Mouse (Mus musculus): Measurements from ENCODE around the gene Stum. TPM values are rescaled to one million over a fixed set of nuclear protein-coding genes. Genes with fewer than 3 reads are reported as not detected.

Stum gene
- total and polyA plus RNA-seq, 3 experiments: 0.42 to 0.61 (median 0.51) TPM

DNA sequence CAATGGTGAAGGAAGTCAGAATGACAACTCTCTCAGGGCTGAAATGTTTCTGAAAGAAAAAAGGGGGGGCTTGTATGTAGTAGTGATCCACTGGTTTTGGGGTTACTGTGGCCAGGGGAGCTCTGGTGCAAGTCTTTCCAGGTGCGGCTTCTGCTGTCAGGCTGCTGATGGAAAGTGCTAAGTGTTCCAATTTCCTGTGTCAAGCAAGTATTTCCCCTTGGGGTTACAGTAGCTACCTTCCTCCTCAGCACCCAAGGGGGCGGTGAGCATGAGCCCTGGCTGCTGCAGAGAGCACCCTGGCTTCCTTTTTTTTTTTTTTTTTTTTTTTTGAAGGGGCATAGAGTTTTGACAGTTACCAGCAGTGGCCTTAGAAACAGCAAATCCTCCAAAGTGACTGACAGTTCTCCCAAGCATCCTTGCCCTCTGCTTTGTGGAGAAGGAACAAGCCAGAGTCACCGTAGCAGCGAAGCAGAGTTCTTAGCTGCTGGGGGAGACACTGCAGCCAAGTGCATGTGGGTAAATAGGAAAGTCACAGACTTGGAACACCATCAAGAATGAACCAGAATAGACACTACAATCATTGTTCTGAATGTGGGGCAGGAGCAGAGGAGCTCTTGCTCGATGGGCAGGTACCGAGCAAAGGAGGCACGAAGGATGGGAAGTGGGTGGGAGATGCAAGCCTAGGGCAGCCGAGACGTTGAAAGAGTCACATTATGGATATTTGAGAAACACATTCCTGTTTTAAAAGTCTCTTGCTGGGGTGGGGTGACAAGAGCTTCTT lies 90.1 kb downstream of the Stum start (continued):
- TF ChIP-seq MAFK (IDR thresholded peaks at IDR 0.05; ENCODE audit: insufficient replicate concordance, low read length) (peak; percentile 49; the same call in 1 of the 2 replicates), GABPA (IDR thresholded peaks at IDR 0.05; ENCODE audit: insufficient replicate concordance, low read depth, low read length) (no peak), USF1 (IDR thresholded peaks at IDR 0.05; ENCODE audit: low read depth, low read length) (no peak), ZMIZ1 (IDR thresholded peaks at IDR 0.05; ENCODE audit: low read depth, low read length) (no peak), EP300 (IDR thresholded peaks at IDR 0.05; ENCODE audit: low read length) (peak; percentile 77), MXI1 (IDR thresholded peaks at IDR 0.05; ENCODE audit: low read depth, low read length) (0 out of 2 replicates have a peak, but pooled peaks have one; percentile 40), CHD1 (IDR thresholded peaks at IDR 0.05; ENCODE audit: low read depth, low read length) (no peak), RCOR1 (conservative IDR thresholded peaks at IDR 0.05; ENCODE audit: low read depth, low read length) (no peak), RAD21 (IDR thresholded peaks at IDR 0.05; ENCODE audit: low read depth, low read length) (no peak), JUN (IDR thresholded peaks at IDR 0.05; ENCODE audit: insufficient read depth, low read depth, low read length) (no peak)

DNA sequence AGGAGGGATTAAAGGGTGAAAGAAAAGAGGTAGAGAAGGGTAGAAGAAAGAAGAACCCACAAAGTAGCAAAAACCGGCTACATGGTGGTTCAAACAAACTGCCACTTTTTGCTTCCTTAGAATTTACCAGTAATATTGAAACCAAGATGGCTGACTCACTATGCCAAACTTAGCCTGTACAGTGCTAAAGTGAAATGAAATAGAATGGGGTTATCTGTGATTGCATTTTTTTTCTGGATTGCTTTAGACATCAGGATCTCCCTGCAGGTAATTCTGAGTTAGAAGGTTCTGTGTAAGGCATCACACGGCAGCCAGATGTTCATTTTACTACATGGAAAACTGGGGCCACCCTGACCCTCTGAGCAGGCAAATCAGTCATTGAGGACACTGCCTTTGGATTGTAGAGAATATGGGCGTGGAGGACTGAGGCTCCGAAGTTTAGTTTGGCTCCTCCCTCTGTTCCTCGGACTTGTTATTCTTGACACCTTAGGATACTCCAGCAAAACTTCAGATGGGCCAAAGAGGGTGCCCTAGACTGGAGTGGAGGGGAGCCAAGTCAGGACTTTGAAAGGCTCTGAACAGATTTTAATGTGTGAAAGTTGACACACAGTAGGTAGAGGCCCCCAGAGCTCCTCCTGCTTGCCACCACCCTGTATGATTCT lies 91.0 kb downstream of the Stum start:
- H3K79me2 ChIP-seq (replicated peaks; ENCODE audit: control insufficient read depth, extremely low read depth, insufficient read depth, poor library complexity, severe bottlenecking): 0 out of 2 replicates have a peak, but pooled peaks cover 4% of the 10 kb centered on the region
- no peaks in the 10 kb centered on the region for H3K9me3 ChIP-seq (replicated peaks; ENCODE audit: low read length)
- peak overlapping the region; percentile 87 for H3K27ac ChIP-seq (ENCODE audit: insufficient read depth, low read depth)
- dilution Hi-C loops (cut with MboI; ENCODE audit: extremely low pct_ligation_motif_present, extremely low pct_unique_long_range_greater_than_20kb, low sequenced_read_pairs): no loop called here
- no peak overlapping the region for H3K4me3 ChIP-seq (replicated peaks in 1 of 3; ENCODE audit: low read depth in 2 of 3, low read length in 2 of 3, poor library complexity in 1 of 3)
- H3K4me2 ChIP-seq (ENCODE audit: insufficient read depth, low read depth, poor library complexity, severe bottlenecking): peak overlapping the region; percentile 25; the same call in 1 of the 2 replicates
- peaks cover 38 to 95% of the 10 kb centered on the region in 2 experiments for H3K4me1 ChIP-seq (ENCODE audit: control insufficient read depth in 1 of 2, insufficient read depth in 2 of 2)
- peaks cover 3 to 15% of the 10 kb centered on the region in 2 experiments for H3K36me3 ChIP-seq (replicated peaks in 1 of 2; ENCODE audit: control insufficient read depth in 1 of 2, insufficient read depth in 1 of 2, low read length in 1 of 2)
- in situ Hi-C loops (cut with MboI; ENCODE audit: low pct_ligation_motif_present, low pct_unique_long_range_greater_than_20kb, low sequenced_read_pairs): no loop called here
- peak overlapping the region; percentile 6; the same call in 1 of the 2 replicates for H3K9ac ChIP-seq (ENCODE audit: insufficient read depth, low read depth)
- H3K27me3 ChIP-seq (replicated peaks): no peaks in the 10 kb centered on the region
- peak; percentile 78 for DNase-seq (ENCODE audit: extremely low read depth)
- no peak for TF ChIP-seq SMC3 (IDR thresholded peaks at IDR 0.05; ENCODE audit: low read depth, low read length)
- TF ChIP-seq TBP (conservative IDR thresholded peaks at IDR 0.05; ENCODE audit: low read depth, low read length): 0 out of 2 replicates have a peak, but pooled peaks have one; percentile 54
- TF ChIP-seq MAFK (IDR thresholded peaks at IDR 0.05; ENCODE audit: insufficient replicate concordance, low read length): peak; percentile 33; the same call in 1 of the 2 replicates
- peak; percentile 95 for TF ChIP-seq JUND (conservative IDR thresholded peaks at IDR 0.05; ENCODE audit: low read depth, low read length)
- no peak for TF ChIP-seq POLR2AphosphoS2 (IDR thresholded peaks at IDR 0.05; ENCODE audit: low read depth, low read length)
- peak; percentile 89 for TF ChIP-seq ZNF384 (IDR thresholded peaks at IDR 0.05; ENCODE audit: low read depth, low read length)
- peak; percentile 98 for TF ChIP-seq MEF2A (IDR thresholded peaks at IDR 0.05; ENCODE audit: borderline replicate concordance, low read depth, low read length)
- TF ChIP-seq NRF1 (IDR thresholded peaks at IDR 0.05; ENCODE audit: low read depth, low read length): peak; percentile 7; the same call in 1 of the 2 replicates
- TF ChIP-seq CTCF (conservative IDR thresholded peaks at IDR 0.05 in 1 of 2, IDR thresholded peaks at IDR 0.05 in 1 of 2; ENCODE audit: low read depth in 2 of 2, low read length in 2 of 2): no peak
- TF ChIP-seq MXI1 (IDR thresholded peaks at IDR 0.05; ENCODE audit: low read depth, low read length): no peak; the same call in 1 of the 2 replicates
- 0 out of 2 replicates have a peak, but pooled peaks have one; percentile 21 for TF ChIP-seq E2F4 (IDR thresholded peaks at IDR 0.05; ENCODE audit: insufficient replicate concordance, low read depth, low read length)
- peak; percentile 95 for TF ChIP-seq CHD1 (IDR thresholded peaks at IDR 0.05; ENCODE audit: low read depth, low read length)
- TF ChIP-seq MAX (IDR thresholded peaks at IDR 0.05; ENCODE audit: low read length): 0 out of 2 replicates have a peak, but pooled peaks have one; percentile 41
- peak; percentile 82 for TF ChIP-seq RCOR1 (conservative IDR thresholded peaks at IDR 0.05; ENCODE audit: low read depth, low read length)
- TF ChIP-seq KAT2A (IDR thresholded peaks at IDR 0.05; ENCODE audit: insufficient replicate concordance, low read length): no peak
- TF ChIP-seq HCFC1 (IDR thresholded peaks at IDR 0.05; ENCODE audit: low read depth, low read length): 0 out of 2 replicates have a peak, but pooled peaks have one; percentile 27
- peak; percentile 94 for TF ChIP-seq IRF4 (IDR thresholded peaks at IDR 0.05; ENCODE audit: low read depth, low read length)
- TF ChIP-seq USF2 (conservative IDR thresholded peaks at IDR 0.05; ENCODE audit: low read depth, low read length): no peak
- no peak for TF ChIP-seq GABPA (IDR thresholded peaks at IDR 0.05; ENCODE audit: insufficient replicate concordance, low read depth, low read length)
- peak; percentile 83 for TF ChIP-seq ETS1 (conservative IDR thresholded peaks at IDR 0.05; ENCODE audit: low read depth, low read length)
- peak; percentile 53 for TF ChIP-seq MAZ (IDR thresholded peaks at IDR 0.05; ENCODE audit: low read depth, low read length)
- TF ChIP-seq ELF1 (IDR thresholded peaks at IDR 0.05; ENCODE audit: low read depth, low read length): 0 out of 2 replicates have a peak, but pooled peaks have one; percentile 15
- TF ChIP-seq SIN3A (IDR thresholded peaks at IDR 0.05; ENCODE audit: low read length): peak; percentile 19; the same call in 1 of the 2 replicates
- no peak for TF ChIP-seq POLR2A (IDR thresholded peaks at IDR 0.05; ENCODE audit: low read depth, low read length)
- peak; percentile 53; the same call in 1 of the 2 replicates for TF ChIP-seq ZMIZ1 (IDR thresholded peaks at IDR 0.05; ENCODE audit: low read depth, low read length)
- peak; percentile 40; the same call in 1 of the 2 replicates for TF ChIP-seq MYC (IDR thresholded peaks at IDR 0.05; ENCODE audit: low read depth, low read length)
- peak; percentile 44 for TF ChIP-seq CHD2 (IDR thresholded peaks at IDR 0.05; ENCODE audit: low read length)
- no peak; the same call in 1 of the 2 replicates for TF ChIP-seq RAD21 (IDR thresholded peaks at IDR 0.05; ENCODE audit: low read depth, low read length)
- no peak for TF ChIP-seq UBTF (IDR thresholded peaks at IDR 0.05; ENCODE audit: low read depth, low read length)

Measured in CH12.LX (cell line).